Mouse (Mus musculus) intestine, embryonic 15.5 days (tissue): ENCODE data around the gene Bmp6. TPM values are rescaled to one million over a fixed set of nuclear protein-coding genes. Genes with fewer than 3 reads are reported as not detected.
A peak's percentile ranks its signal among the peaks of the same experiment; 100 is the strongest.

Experiments used
- ATAC-seq: fragments of 200-750 bp; cut with Nextera tagmentation; 2 replicates; pipeline ENCODE4 v1.8.0; 2017; ENCODE audit warnings: moderate TSS enrichment, moderate library complexity
- H3K27ac ChIP-seq: fragments of 300-500 bp; sonication (generic); 2 replicates; pipeline ENCODE4 v1.5.1; 2015; ENCODE audit warnings: mild to moderate bottlenecking, inconsistent platforms
- H3K27me3 ChIP-seq: fragments of 300-500 bp; sonication (generic); replicated peaks from 2 replicates; pipeline ENCODE4 v1.6.1; 2015; ENCODE audit warnings: inconsistent platforms
- H3K36me3 ChIP-seq: fragments of 300-500 bp; sonication (generic); 2 replicates; pipeline ENCODE4 v1.6.1; 2015; ENCODE audit warnings: inconsistent platforms
- H3K4me1 ChIP-seq: fragments of 300-500 bp; sonication (generic); replicated peaks from 2 replicates; pipeline ENCODE4 v1.6.1; 2015; ENCODE audit warnings: inconsistent platforms
- H3K4me2 ChIP-seq: fragments of 300-500 bp; sonication (generic); replicated peaks from 2 replicates; pipeline ENCODE4 v1.6.1; 2015; ENCODE audit warnings: mild to moderate bottlenecking, inconsistent platforms
- H3K4me3 ChIP-seq: fragments of 300-500 bp; sonication (generic); replicated peaks from 2 replicates; pipeline ENCODE4 v1.5.1; 2015; ENCODE audit warnings: inconsistent platforms
- H3K9ac ChIP-seq: fragments of 300-500 bp; sonication (generic); 2 replicates; pipeline ENCODE4 v1.6.1; 2015; ENCODE audit warnings: inconsistent platforms
- H3K9me3 ChIP-seq: fragments of 300-500 bp; sonication (generic); 2 replicates; pipeline ENCODE4 v1.6.1; 2016; ENCODE audit warnings: inconsistent platforms
- WGBS: fragments of 180-500 bp; shearing (Covaris S2); methylation state at CpG from one replicate; pipeline ENCODE4 v1.1.7; 2015; 5-methylcytosine and 5-hydroxymethylcytosine counted together
- polyA plus RNA-seq: library from polyadenylated mRNA; unstranded; fragments of >200 nt; fragmentation: Nextera tagmentation; extraction: Ambion mirVana; gene quantifications from 2 replicates; pipeline ENCODE4 v1.2.1, GENCODE M21; 2015

Gene Bmp6
- polyA plus RNA-seq, 1 experiment from 2014 or later: 1.5 TPM

DNA sequence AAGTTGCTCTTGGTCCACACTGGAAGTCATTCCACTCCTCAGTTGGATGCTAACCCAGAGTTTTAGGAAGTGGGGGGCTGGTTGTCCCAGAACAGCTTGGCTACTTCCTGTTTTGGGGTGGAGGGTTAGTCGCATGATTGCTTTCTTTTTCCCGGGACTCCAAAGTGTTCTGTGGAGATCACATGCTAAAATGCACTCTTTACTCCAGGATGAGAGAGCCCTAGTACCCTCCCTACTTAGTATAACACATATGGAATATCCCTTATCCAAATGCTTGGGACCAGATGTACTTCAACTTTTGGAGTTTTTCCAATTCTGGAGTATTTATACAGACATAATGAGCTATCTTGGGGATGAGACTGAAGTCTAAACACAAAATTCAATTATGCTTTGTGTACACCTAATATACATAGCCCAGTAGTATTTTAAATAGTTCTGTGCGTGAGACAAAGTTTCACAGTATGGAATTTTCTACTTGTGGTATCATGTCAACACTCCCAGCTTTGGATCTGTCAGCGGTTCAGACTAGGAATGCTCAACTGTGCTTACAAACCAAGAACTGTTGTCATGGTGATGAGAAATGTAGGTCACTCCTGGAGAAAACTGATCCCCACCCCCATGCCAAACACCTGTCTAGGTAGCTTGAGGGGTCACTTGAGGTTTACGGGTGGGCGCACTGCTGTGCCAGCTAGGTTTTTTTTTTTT is 62.9 kb downstream of the Bmp6 start:
- no peak overlapping the region for H3K4me3 ChIP-seq
- 56% methylated on average over 6 of the region's 6 CpGs for WGBS
- H3K27ac ChIP-seq: peak overlapping the region; percentile 33; the same call in 1 of the 2 replicates
- no peaks in the 10 kb centered on the region for H3K36me3 ChIP-seq
- no peak overlapping the region for H3K9ac ChIP-seq
- 0 out of 2 replicates have a peak, but pooled peaks cover 4% of the 10 kb centered on the region for H3K27me3 ChIP-seq
- H3K9me3 ChIP-seq: no peaks in the 10 kb centered on the region
- H3K4me1 ChIP-seq: peaks cover 4% of the 10 kb centered on the region
- no peak overlapping the region for H3K4me2 ChIP-seq
- peak; percentile 52 for ATAC-seq

DNA sequence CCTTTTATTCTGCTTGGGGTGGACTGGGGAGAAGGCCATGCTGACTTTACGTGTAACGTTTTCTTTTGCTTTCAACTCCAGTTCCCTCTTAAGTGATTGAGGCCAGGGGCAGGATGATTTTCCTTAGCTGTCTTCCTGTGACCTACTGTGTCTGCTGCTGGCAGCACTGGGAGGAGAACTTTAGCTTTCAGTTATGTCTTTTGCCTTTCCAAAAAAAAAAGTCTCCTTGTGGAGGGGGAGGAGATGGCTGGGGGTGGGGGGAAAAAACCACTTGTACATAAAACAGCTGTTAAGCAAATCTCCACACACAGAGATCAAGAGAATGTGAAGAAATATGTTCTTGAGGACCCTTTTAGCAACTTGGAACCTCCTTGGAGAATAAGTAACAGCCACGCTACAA is 63.7 kb downstream of the Bmp6 start:
- ATAC-seq: no peak
- Histone ChIP-seq H3K9ac (no peak overlapping the region), H3K4me2 (no peak overlapping the region), H3K4me3 (no peak overlapping the region), H3K27ac (peak overlapping the region; percentile 33; the same call in 1 of the 2 replicates), H3K27me3 (0 out of 2 replicates have a peak, but pooled peaks cover 4% of the 10 kb centered on the region), H3K4me1 (peaks cover 4% of the 10 kb centered on the region), H3K9me3 (no peaks in the 10 kb centered on the region), H3K36me3 (no peaks in the 10 kb centered on the region)
- WGBS: 38% methylated on average over 3 of the region's 3 CpGs

- 13% methylated on average over 15 of the region's 15 CpGs for WGBS
- ATAC-seq: peak; percentile 76
These were observed 65.5 kb downstream of the Bmp6 start for GRCm38 (mm10) chr13:38410322-38410865.

GRCm38 (mm10) chr13:38419781-38420180 is 74.9 kb downstream of the Bmp6 start:
- H3K27me3 ChIP-seq: no peaks in the 10 kb centered on the region
- H3K4me2 ChIP-seq: no peak overlapping the region
- WGBS: 90% methylated on average over 7 of the region's 7 CpGs
- no peak for ATAC-seq
- H3K9ac ChIP-seq: no peak overlapping the region
- no peak overlapping the region for H3K4me3 ChIP-seq
- H3K36me3 ChIP-seq: no peaks in the 10 kb centered on the region
- H3K9me3 ChIP-seq: no peaks in the 10 kb centered on the region
- H3K27ac ChIP-seq: no peak overlapping the region
- no peaks in the 10 kb centered on the region for H3K4me1 ChIP-seq

More at GRCm38 (mm10) chr13:38410322-38410865, 65.5 kb downstream of the Bmp6 start:
- H3K4me2 ChIP-seq: peak overlapping the region; percentile 41
- H3K27me3 ChIP-seq: 0 out of 2 replicates have a peak, but pooled peaks cover 4% of the 10 kb centered on the region
- peak overlapping the region; percentile 78; the same call in 1 of the 2 replicates for H3K27ac ChIP-seq
- H3K9ac ChIP-seq: no peak overlapping the region
- no peak overlapping the region for H3K4me3 ChIP-seq
- peaks cover 4% of the 10 kb centered on the region for H3K4me1 ChIP-seq
- H3K36me3 ChIP-seq: no peaks in the 10 kb centered on the region
- H3K9me3 ChIP-seq: no peaks in the 10 kb centered on the region

DNA sequence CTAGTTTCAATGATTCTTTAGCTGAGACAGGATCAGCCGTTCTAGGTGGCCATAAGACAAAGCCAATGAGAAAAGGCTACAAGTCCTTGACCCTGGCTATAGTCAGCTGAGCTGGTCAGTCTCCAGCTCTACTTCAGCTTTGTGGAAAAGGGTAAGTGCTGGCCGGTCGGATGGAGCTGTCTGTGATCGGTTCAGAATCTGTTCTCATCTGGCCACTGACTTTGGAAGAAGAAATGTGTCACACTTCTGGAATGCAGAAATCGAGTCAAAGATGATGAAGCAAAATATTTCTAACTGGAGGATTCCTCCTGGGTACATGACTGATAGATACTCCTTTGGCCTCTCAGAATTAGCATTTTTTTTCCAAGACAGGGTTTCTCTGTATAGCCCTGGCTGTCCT is 77.6 kb downstream of the Bmp6 start:
- no peak overlapping the region for H3K27ac ChIP-seq
- H3K4me1 ChIP-seq: no peaks in the 10 kb centered on the region
- H3K4me3 ChIP-seq: no peak overlapping the region
- no peak overlapping the region for H3K4me2 ChIP-seq
- 84% methylated on average over 5 of the region's 5 CpGs for WGBS
- H3K36me3 ChIP-seq: no peaks in the 10 kb centered on the region
- no peaks in the 10 kb centered on the region for H3K27me3 ChIP-seq
- no peak for ATAC-seq
- no peaks in the 10 kb centered on the region for H3K9me3 ChIP-seq
- H3K9ac ChIP-seq: no peak overlapping the region

GRCm38 (mm10) chr13:38425294-38425693 is 80.4 kb downstream of the Bmp6 start:
- H3K4me1 ChIP-seq: no peaks in the 10 kb centered on the region
- H3K27ac ChIP-seq: no peak overlapping the region
- no peak overlapping the region for H3K9ac ChIP-seq
- no peaks in the 10 kb centered on the region for H3K36me3 ChIP-seq
- WGBS: 71% methylated on average over 6 of the region's 6 CpGs
- H3K9me3 ChIP-seq: no peaks in the 10 kb centered on the region
- no peak overlapping the region for H3K4me3 ChIP-seq
- H3K27me3 ChIP-seq: no peaks in the 10 kb centered on the region
- H3K4me2 ChIP-seq: no peak overlapping the region
- ATAC-seq: peak; percentile 75

DNA sequence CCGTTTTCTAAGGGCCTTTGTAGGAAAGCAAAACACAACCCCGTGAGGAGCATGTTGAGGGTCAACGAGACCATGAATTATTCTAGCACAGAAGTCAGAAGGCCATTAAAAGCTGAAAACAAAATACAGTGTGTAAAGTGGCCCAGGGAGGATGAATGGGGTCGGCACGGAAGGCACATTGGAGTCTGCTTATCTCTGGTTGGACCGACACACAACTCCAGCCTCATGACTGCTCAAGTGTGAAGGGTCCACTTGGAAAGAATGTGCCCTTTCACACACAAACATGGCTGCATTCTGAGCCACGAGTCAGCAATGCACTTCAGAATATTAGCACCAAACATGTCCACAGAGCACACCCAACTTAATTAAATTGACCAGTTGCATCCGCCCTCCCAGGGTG is 84.8 kb downstream of the Bmp6 start:
- Histone ChIP-seq H3K4me1 (0 out of 2 replicates have a peak, but pooled peaks cover 2% of the 10 kb centered on the region), H3K36me3 (no peaks in the 10 kb centered on the region), H3K9me3 (no peaks in the 10 kb centered on the region), H3K27me3 (no peaks in the 10 kb centered on the region), H3K4me2 (no peak overlapping the region), H3K4me3 (no peak overlapping the region), H3K27ac (no peak overlapping the region), H3K9ac (no peak overlapping the region)
- no peak for ATAC-seq
- WGBS: 76% methylated on average over 8 of the region's 8 CpGs

DNA sequence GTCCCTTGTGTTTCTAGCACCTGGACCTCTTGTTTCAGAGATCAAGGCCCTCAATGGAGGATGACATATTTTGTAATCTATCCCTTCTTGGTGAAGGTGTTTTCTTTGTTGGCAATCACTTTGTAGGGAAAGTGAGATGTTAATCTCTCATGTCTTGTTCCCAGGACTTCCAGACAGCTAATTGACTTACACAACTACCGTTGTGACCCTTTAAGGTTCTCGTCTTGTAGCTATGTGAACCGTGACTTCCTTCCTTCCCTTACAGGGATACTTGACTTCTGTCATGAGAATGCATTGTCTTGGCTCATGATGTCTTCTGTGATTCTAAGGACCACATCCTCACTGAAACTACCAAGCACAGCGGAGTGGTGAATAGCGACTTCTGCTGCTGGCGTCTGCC is 85.2 kb downstream of the Bmp6 start:
- no peak overlapping the region for H3K4me3 ChIP-seq
- H3K9me3 ChIP-seq: no peaks in the 10 kb centered on the region
- H3K27me3 ChIP-seq: no peaks in the 10 kb centered on the region
- no peak overlapping the region for H3K4me2 ChIP-seq
- H3K27ac ChIP-seq: no peak overlapping the region
- WGBS: 81% methylated on average over 6 of the region's 6 CpGs
- 0 out of 2 replicates have a peak, but pooled peaks cover 2% of the 10 kb centered on the region for H3K4me1 ChIP-seq
- H3K9ac ChIP-seq: no peak overlapping the region
- ATAC-seq: no peak
- no peaks in the 10 kb centered on the region for H3K36me3 ChIP-seq

GRCm38 (mm10) chr13:38434831-38435230 is 89.9 kb downstream of the Bmp6 start:
- Histone ChIP-seq H3K4me1 (0 out of 2 replicates have a peak, but pooled peaks cover 4% of the 10 kb centered on the region), H3K36me3 (no peaks in the 10 kb centered on the region), H3K9me3 (no peaks in the 10 kb centered on the region), H3K4me2 (0 out of 2 replicates have a peak overlapping the region, but pooled peaks have one; percentile 6), H3K27ac (no peak overlapping the region), H3K27me3 (no peaks in the 10 kb centered on the region), H3K9ac (no peak overlapping the region), H3K4me3 (no peak overlapping the region)
- ATAC-seq: peak; percentile 56
- 62% methylated on average over 5 of the region's 5 CpGs for WGBS

DNA sequence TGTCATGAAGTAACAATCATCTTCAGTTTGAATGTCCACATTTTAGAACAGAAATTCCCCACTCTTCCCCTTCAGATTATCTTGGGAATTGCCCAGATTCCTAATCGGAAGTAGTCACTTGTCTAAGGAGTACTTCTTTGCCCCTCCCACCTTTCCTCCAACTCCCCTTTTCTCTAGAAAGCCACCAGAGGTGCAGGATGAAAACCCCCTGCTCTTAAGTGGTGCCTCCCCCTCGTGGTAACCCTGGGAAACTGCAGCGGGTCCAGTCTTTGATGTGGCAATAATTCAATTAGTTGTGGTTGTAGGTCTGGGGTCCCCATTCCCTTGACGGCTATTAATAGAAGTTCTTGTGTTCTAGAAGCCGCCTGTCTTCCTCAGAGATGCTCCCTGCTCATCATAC is 93.0 kb downstream of the Bmp6 start:
- no peak overlapping the region for H3K4me3 ChIP-seq
- no peak for ATAC-seq
- 0 out of 2 replicates have a peak, but pooled peaks cover 4% of the 10 kb centered on the region for H3K4me1 ChIP-seq
- H3K27me3 ChIP-seq: no peaks in the 10 kb centered on the region
- H3K36me3 ChIP-seq: no peaks in the 10 kb centered on the region
- WGBS: 44% methylated on average over 5 of the region's 5 CpGs
- no peak overlapping the region for H3K4me2 ChIP-seq
- no peaks in the 10 kb centered on the region for H3K9me3 ChIP-seq
- no peak overlapping the region for H3K27ac ChIP-seq
- no peak overlapping the region for H3K9ac ChIP-seq

- 87% methylated on average over 10 of the region's 10 CpGs for WGBS
- no peak overlapping the region for H3K4me2 ChIP-seq
- H3K4me1 ChIP-seq: 0 out of 2 replicates have a peak, but pooled peaks cover 4% of the 10 kb centered on the region
- no peak overlapping the region for H3K4me3 ChIP-seq
- H3K27me3 ChIP-seq: no peaks in the 10 kb centered on the region
- no peaks in the 10 kb centered on the region for H3K9me3 ChIP-seq
- no peaks in the 10 kb centered on the region for H3K36me3 ChIP-seq
- ATAC-seq: no peak
- no peak overlapping the region for H3K9ac ChIP-seq
- no peak overlapping the region for H3K27ac ChIP-seq
These were observed 95.3 kb downstream of the Bmp6 start for GRCm38 (mm10) chr13:38440240-38440639.

- ATAC-seq: no peak
- Histone ChIP-seq H3K27me3 (no peaks in the 10 kb centered on the region), H3K9me3 (no peaks in the 10 kb centered on the region), H3K27ac (no peak overlapping the region), H3K4me2 (no peak overlapping the region), H3K4me1 (0 out of 2 replicates have a peak, but pooled peaks cover 2% of the 10 kb centered on the region), H3K36me3 (no peaks in the 10 kb centered on the region), H3K9ac (no peak overlapping the region), H3K4me3 (no peak overlapping the region)
- WGBS: 81% methylated on average over 6 of the region's 6 CpGs
These were observed 103.7 kb downstream of the Bmp6 start for GRCm38 (mm10) chr13:38448516-38449015.
